Mouse (Mus musculus) cerebellum, postnatal 4 days (tissue): ENCODE data around the gene Tdrd6.

Experiments used
- DNase-seq, 2 experiments: peaks; one replicate each; pipeline ENCODE4 v3.0.0; 2022; ENCODE audit warnings: low spot score in 2 of 2, mixed read lengths in 1 of 2

Gene Tdrd6

DNA sequence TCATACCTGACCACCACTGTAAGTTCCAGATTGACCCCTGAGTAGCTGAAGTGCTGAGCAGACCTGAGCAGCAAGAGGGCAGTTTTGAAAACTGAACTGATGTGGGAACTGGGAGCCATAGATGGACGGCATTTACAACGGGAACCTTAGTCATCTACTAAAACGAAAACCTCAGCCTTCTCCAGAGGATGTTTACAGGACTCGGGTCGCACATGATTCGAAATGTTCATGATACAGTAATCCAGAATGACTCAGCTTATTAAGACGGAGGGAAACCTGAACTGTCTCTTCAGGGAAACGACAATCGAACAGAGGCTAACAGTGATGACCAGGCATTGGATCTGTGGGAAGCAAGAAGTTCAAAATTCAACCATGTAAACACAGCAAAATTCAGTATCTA lies 10.9 kb downstream of the Tdrd6 start:
- DNase-seq = no peak

GRCm38 (mm10) chr17:43612221-43612620 lies 17.9 kb downstream of the Tdrd6 start:
- DNase-seq = no peak

DNA sequence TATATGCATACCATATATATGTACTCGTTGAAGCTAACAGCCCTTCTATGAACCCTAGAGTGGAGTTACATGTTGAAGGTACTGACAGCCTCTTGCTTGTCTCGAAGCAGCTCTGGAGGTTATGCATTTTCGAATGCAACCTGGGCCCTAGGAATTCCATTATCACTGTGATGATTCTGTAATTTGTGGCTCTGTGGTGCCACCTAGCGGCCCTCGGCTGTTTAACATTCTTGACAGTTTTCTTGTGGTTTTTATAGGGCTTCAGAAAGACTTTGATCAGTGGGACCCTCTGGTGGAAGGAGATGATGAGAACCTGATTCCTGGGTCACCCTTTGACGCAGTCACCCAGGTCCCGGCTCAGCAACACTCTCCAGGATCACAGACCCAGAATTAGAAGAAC lies 18.5 kb downstream of the Tdrd6 start:
- DNase-seq = peak; percentile 51 to 67

DNA sequence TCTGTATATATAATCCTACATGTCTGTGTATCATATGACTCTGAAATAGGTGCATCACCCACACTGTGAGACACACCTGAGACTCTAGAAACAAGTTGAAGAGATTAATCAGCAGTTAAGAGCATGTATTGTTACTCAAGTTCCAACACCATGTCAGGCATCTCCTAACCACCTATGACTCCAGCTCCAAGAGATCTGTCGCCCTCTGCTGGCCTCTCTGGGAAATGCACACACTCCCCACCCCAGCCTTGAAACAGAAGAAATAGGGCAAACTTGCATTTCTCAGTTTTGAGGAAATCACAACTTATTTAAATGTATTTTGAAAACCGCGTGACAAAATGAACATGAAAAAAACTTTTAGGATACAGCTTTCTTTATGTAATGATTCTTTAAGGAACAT lies 23.4 kb downstream of the Tdrd6 start:
- DNase-seq = peak; percentile 58 to 81

- no peak for DNase-seq
These were observed 31.4 kb downstream of the Tdrd6 start for GRCm38 (mm10) chr17:43598706-43599105.

- no peak for DNase-seq
These were observed 32.4 kb downstream of the Tdrd6 start for GRCm38 (mm10) chr17:43597742-43598141.

GRCm38 (mm10) chr17:43592296-43593291 lies 37.5 kb downstream of the Tdrd6 start:
- no peak for DNase-seq

GRCm38 (mm10) chr17:43590531-43590930 lies 39.6 kb downstream of the Tdrd6 start:
- DNase-seq = no peak

- DNase-seq = no peak
These were observed 40.3 kb downstream of the Tdrd6 start for GRCm38 (mm10) chr17:43589750-43590149.

DNA sequence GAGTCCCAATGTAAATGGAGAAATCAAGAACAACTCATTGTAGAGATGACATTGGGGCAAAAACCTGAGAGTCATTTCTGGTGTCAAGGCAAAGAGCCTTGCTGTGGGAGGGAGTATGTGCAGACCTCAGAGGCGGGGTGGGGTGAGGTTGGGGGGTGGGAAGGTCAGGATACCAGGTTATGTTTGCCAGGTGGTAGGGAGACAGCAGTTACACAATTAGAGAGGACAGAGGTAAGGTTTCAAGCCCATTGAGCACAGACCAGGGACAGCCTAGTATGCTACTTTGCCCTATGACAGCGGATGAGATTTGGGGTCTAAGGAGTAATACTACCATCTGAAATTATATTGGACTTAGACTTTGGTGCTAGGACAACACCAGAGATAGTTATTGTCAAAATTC lies 42.8 kb downstream of the Tdrd6 start:
- DNase-seq = no peak

DNA sequence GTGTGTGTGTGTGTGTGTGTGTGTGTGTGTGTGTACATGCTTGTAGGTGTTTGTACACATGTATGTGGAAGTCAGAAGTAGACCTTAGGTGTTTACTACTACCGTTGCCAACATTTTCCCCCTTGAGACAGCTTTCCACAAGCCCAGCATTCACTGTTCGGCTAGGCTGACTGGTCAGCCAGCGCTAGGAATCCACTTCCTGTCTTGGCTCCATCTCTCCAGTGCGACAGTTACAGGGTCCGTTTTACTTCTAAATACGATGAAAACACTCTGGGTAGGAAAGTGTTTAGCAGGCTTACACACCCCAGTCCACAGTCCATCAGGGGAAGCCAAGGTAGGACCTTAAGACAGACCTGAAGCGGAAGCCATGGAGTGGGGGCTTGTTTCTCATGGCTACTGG lies 45.3 kb downstream of the Tdrd6 start:
- no peak for DNase-seq

GRCm38 (mm10) chr17:43581012-43581467 lies 49.1 kb downstream of the Tdrd6 start:
- DNase-seq = no peak

- DNase-seq = no peak
These were observed 49.6 kb downstream of the Tdrd6 start for GRCm38 (mm10) chr17:43580456-43580855.

GRCm38 (mm10) chr17:43573624-43574073 lies 56.5 kb downstream of the Tdrd6 start:
- DNase-seq = no peak

DNA sequence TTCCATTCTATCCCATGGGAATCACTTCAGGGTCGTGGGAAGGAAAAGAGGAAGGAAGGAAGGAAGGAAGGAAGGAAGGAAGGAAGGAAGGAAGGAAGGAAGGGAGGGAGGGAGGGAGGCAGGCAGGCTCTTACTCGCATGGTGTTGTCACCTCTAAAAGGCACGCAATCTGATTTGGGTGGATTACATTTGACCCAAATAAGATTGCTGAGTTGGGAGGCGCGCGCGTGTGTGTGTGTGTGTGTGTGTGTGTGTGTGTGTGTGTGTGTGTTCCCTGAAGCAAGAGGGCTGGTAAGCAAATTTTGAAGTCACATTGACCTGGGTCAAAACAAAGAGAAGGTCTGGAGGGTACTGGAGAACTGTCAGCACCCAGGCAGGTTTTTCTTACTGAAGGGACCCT lies 60.8 kb downstream of the Tdrd6 start:
- DNase-seq = no peak

- DNase-seq = peak; percentile 36 to 42
These were observed 61.9 kb downstream of the Tdrd6 start, which contains the start of gene Pla2g7 for GRCm38 (mm10) chr17:43567992-43568888. TSS of gene Pla2g7 (plus strand) at chr17:43568098.

DNA sequence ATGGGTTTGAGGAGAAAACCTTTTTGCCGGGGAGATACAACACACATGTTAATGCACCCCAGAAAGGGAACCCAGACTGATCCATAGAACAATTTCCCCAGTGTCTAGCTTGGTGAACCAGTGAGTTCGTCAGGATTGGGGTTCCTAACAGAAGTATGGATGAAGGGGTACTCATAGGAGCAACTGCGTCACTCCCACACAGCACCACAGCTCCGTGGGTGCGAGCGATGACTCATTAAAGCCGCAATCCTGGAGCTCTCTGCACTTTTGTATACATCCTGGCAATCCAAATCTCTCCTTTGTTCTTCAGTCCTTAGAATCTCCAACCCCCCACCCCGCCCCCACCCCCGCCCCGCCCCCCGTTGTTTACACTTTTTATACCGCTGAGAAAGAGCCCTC lies 62.5 kb downstream of the Tdrd6 start:
- DNase-seq = no peak
